Mouse (Mus musculus): ENCODE data around the gene Abhd2. TPM values are rescaled to one million over a fixed set of nuclear protein-coding genes. Genes with fewer than 3 reads are reported as not detected.
A peak's percentile ranks its signal among the peaks of the same experiment; 100 is the strongest.

The Abhd2 gene
- polyA plus RNA-seq, 1 experiment: 13.6 TPM

- peak overlapping the region; percentile 4; the same call in 1 of the 2 replicates for H3K27ac ChIP-seq (ENCODE audit: control insufficient read depth, insufficient read depth, low read depth, low read length, poor library complexity)
- WGBS: 60% methylated on average over 8 of the region's 8 CpGs
- peaks cover 12% of the 10 kb centered on the region for H3K4me1 ChIP-seq (ENCODE audit: control insufficient read depth, insufficient read depth, low read length)
- no peak for TF ChIP-seq POLR2A (IDR thresholded peaks at IDR 0.05; ENCODE audit: borderline replicate concordance, control insufficient read depth, low read depth, low read length)
- no peak for TF ChIP-seq CTCF (IDR thresholded peaks at IDR 0.05; ENCODE audit: control insufficient read depth, insufficient read depth, low read length)
- no peak overlapping the region for H3K4me3 ChIP-seq (replicated peaks; ENCODE audit: control insufficient read depth, low read depth, low read length)
Measured at GRCm38 (mm10) chr7:79269411-79269810, 3.6 kb upstream of the Abhd2 start.

GRCm38 (mm10) chr7:79269866-79270265 is 3.1 kb upstream of the Abhd2 start:
- Histone ChIP-seq H3K4me3 (replicated peaks; ENCODE audit: control insufficient read depth, low read depth, low read length) (no peak overlapping the region), H3K27ac (ENCODE audit: control insufficient read depth, insufficient read depth, low read depth, low read length, poor library complexity) (no peak overlapping the region), H3K4me1 (ENCODE audit: control insufficient read depth, insufficient read depth, low read length) (peaks cover 12% of the 10 kb centered on the region)
- no peak for TF ChIP-seq POLR2A (IDR thresholded peaks at IDR 0.05; ENCODE audit: borderline replicate concordance, control insufficient read depth, low read depth, low read length)
- no peak for TF ChIP-seq CTCF (IDR thresholded peaks at IDR 0.05; ENCODE audit: control insufficient read depth, insufficient read depth, low read length)
- 12% methylated on average over 1 of the region's 1 CpGs for WGBS

- Histone ChIP-seq H3K4me1 (ENCODE audit: control insufficient read depth, insufficient read depth, low read length) (peaks cover 12% of the 10 kb centered on the region), H3K4me3 (replicated peaks; ENCODE audit: control insufficient read depth, low read depth, low read length) (no peak overlapping the region), H3K27ac (ENCODE audit: control insufficient read depth, insufficient read depth, low read depth, low read length, poor library complexity) (no peak overlapping the region)
- TF ChIP-seq POLR2A (IDR thresholded peaks at IDR 0.05; ENCODE audit: borderline replicate concordance, control insufficient read depth, low read depth, low read length) (no peak), CTCF (IDR thresholded peaks at IDR 0.05; ENCODE audit: control insufficient read depth, insufficient read depth, low read length) (no peak)
- WGBS: 28% methylated on average over 9 of the region's 9 CpGs
Measured at GRCm38 (mm10) chr7:79270961-79271387, 2.0 kb upstream of the Abhd2 start.

- Histone ChIP-seq H3K4me1 (ENCODE audit: control insufficient read depth, insufficient read depth, low read length) (peaks cover 12% of the 10 kb centered on the region), H3K27ac (ENCODE audit: control insufficient read depth, insufficient read depth, low read depth, low read length, poor library complexity) (peak overlapping the region; percentile 28; the same call in 1 of the 2 replicates), H3K4me3 (replicated peaks; ENCODE audit: control insufficient read depth, low read depth, low read length) (peak overlapping the region; percentile 32)
- TF ChIP-seq POLR2A (IDR thresholded peaks at IDR 0.05; ENCODE audit: borderline replicate concordance, control insufficient read depth, low read depth, low read length): no peak
- TF ChIP-seq CTCF (IDR thresholded peaks at IDR 0.05; ENCODE audit: control insufficient read depth, insufficient read depth, low read length): no peak
- whole genome bisulfite sequencing: 76% methylated on average over 16 of the region's 16 CpGs
Measured at GRCm38 (mm10) chr7:79271861-79272788, 874 bp upstream of the Abhd2 start.

- TF ChIP-seq POLR2A (IDR thresholded peaks at IDR 0.05; ENCODE audit: borderline replicate concordance, control insufficient read depth, low read depth, low read length) (no peak), CTCF (IDR thresholded peaks at IDR 0.05; ENCODE audit: control insufficient read depth, insufficient read depth, low read length) (no peak)
- Histone ChIP-seq H3K4me1 (ENCODE audit: control insufficient read depth, insufficient read depth, low read length) (peaks cover 12% of the 10 kb centered on the region), H3K27ac (ENCODE audit: control insufficient read depth, insufficient read depth, low read depth, low read length, poor library complexity) (peak overlapping the region; percentile 70), H3K4me3 (replicated peaks; ENCODE audit: control insufficient read depth, low read depth, low read length) (peak overlapping the region; percentile 96)
- WGBS: 2% methylated on average over 15 of the region's 15 CpGs
Measured at GRCm38 (mm10) chr7:79273738-79274472, 906 bp downstream of the Abhd2 start.

- Histone ChIP-seq H3K4me1 (ENCODE audit: control insufficient read depth, insufficient read depth, low read length) (peaks cover 11% of the 10 kb centered on the region; the same call in 1 of the 2 replicates), H3K27ac (ENCODE audit: control insufficient read depth, insufficient read depth, low read depth, low read length, poor library complexity) (no peak overlapping the region), H3K4me3 (replicated peaks; ENCODE audit: control insufficient read depth, low read depth, low read length) (peak overlapping the region; percentile 96)
- WGBS: 65% methylated on average over 8 of the region's 8 CpGs
- TF ChIP-seq POLR2A (IDR thresholded peaks at IDR 0.05; ENCODE audit: borderline replicate concordance, control insufficient read depth, low read depth, low read length) (no peak), CTCF (IDR thresholded peaks at IDR 0.05; ENCODE audit: control insufficient read depth, insufficient read depth, low read length) (no peak)
Measured at GRCm38 (mm10) chr7:79274473-79275010, 1.5 kb downstream of the Abhd2 start.

GRCm38 (mm10) chr7:79275345-79275744 is 2.3 kb downstream of the Abhd2 start:
- WGBS: 35% methylated on average over 11 of the region's 11 CpGs
- Histone ChIP-seq H3K4me3 (replicated peaks; ENCODE audit: control insufficient read depth, low read depth, low read length) (peak overlapping the region; percentile 58), H3K4me1 (ENCODE audit: control insufficient read depth, insufficient read depth, low read length) (peaks cover 10% of the 10 kb centered on the region; the same call in 1 of the 2 replicates), H3K27ac (ENCODE audit: control insufficient read depth, insufficient read depth, low read depth, low read length, poor library complexity) (no peak overlapping the region)
- TF ChIP-seq POLR2A (IDR thresholded peaks at IDR 0.05; ENCODE audit: borderline replicate concordance, control insufficient read depth, low read depth, low read length): no peak
- no peak for TF ChIP-seq CTCF (IDR thresholded peaks at IDR 0.05; ENCODE audit: control insufficient read depth, insufficient read depth, low read length)

- TF ChIP-seq POLR2A (IDR thresholded peaks at IDR 0.05; ENCODE audit: borderline replicate concordance, control insufficient read depth, low read depth, low read length): no peak
- TF ChIP-seq CTCF (IDR thresholded peaks at IDR 0.05; ENCODE audit: control insufficient read depth, insufficient read depth, low read length): no peak
- Histone ChIP-seq H3K4me1 (ENCODE audit: control insufficient read depth, insufficient read depth, low read length) (peaks cover 3% of the 10 kb centered on the region; the same call in 1 of the 2 replicates), H3K27ac (ENCODE audit: control insufficient read depth, insufficient read depth, low read depth, low read length, poor library complexity) (no peak overlapping the region), H3K4me3 (replicated peaks; ENCODE audit: control insufficient read depth, low read depth, low read length) (no peak overlapping the region)
- WGBS: 86% methylated on average over 13 of the region's 13 CpGs
Measured at GRCm38 (mm10) chr7:79278432-79278831, 5.4 kb downstream of the Abhd2 start.

All from bone marrow, adult 2 months (tissue).